Mouse (Mus musculus) midbrain, embryonic 13.5 days (tissue): ENCODE measurements around the gene Tbk1. TPM values are rescaled to one million over a fixed set of nuclear protein-coding genes. Genes with fewer than 3 reads are reported as not detected.
A peak's percentile ranks its signal among the peaks of the same experiment; 100 is the strongest.

Experiments
- ATAC-seq: fragments of 200-750 bp; cut with Nextera tagmentation; 2 replicates; pipeline ENCODE4 v1.8.0; 2017; ENCODE audit warnings: mild to moderate bottlenecking, moderate TSS enrichment, moderate library complexity
- H3K27ac ChIP-seq: fragments of 300-500 bp; sonication (generic); 2 replicates; pipeline ENCODE4 v1.5.1; 2015; ENCODE audit warnings: inconsistent platforms, mild to moderate bottlenecking, moderate library complexity
- H3K27me3 ChIP-seq: fragments of 300-500 bp; sonication (generic); 2 replicates; pipeline ENCODE4 v1.6.1; 2015; ENCODE audit warnings: mild to moderate bottlenecking, inconsistent platforms
- H3K36me3 ChIP-seq: fragments of 300-500 bp; sonication (generic); 2 replicates; pipeline ENCODE4 v1.6.1; 2015; ENCODE audit warnings: mild to moderate bottlenecking, inconsistent platforms
- H3K4me1 ChIP-seq: fragments of 300-500 bp; sonication (generic); replicated peaks from 2 replicates; pipeline ENCODE4 v1.6.1; 2015; ENCODE audit warnings: inconsistent platforms
- H3K4me2 ChIP-seq: fragments of 300-500 bp; sonication (generic); replicated peaks from 2 replicates; pipeline ENCODE4 v1.6.1; 2015; ENCODE audit warnings: moderate library complexity, mild to moderate bottlenecking, inconsistent platforms
- H3K4me3 ChIP-seq: fragments of 300-500 bp; sonication (generic); replicated peaks from 2 replicates; pipeline ENCODE4 v1.5.1; 2015; ENCODE audit warnings: mild to moderate bottlenecking, inconsistent platforms
- H3K9ac ChIP-seq: fragments of 300-500 bp; sonication (generic); replicated peaks from 2 replicates; pipeline ENCODE4 v1.6.1; 2015; ENCODE audit warnings: mild to moderate bottlenecking, inconsistent platforms
- H3K9me3 ChIP-seq: fragments of 300-500 bp; sonication (generic); 2 replicates; pipeline ENCODE4 v1.6.1; 2016; ENCODE audit warnings: mild to moderate bottlenecking, inconsistent platforms
- WGBS: fragments of 180-500 bp; shearing (Covaris S2); methylation state at CpG from one replicate; pipeline ENCODE4 v1.1.7; 2015; 5-methylcytosine and 5-hydroxymethylcytosine counted together
- polyA plus RNA-seq: library from polyadenylated mRNA; unstranded; fragments of >200 nt; fragmentation: Nextera tagmentation; extraction: Ambion mirVana; gene quantifications from 2 replicates; pipeline ENCODE4 v1.2.1, GENCODE M21; 2015

The Tbk1 gene
- polyA plus RNA-seq, 1 experiment from 2014 or later, result 33.4 TPM

DNA sequence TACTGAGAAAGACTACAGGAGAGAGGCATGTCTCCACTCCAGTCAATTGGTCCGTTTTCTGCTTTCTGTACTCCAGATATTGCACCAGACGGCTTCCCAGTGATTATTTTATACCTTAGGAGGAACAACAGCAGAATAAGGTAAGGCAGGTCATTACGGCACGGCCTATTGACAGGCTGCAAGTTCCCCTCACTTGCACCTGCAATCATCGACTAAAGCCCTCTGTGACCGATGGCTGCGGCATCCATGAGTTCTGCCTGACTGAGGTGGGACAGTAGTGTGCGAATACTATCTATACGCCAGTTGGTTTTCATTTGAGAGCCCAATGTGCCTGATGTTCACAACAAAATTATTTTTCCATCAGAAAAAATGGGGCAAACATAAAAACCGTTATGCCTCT, 18.6 kb downstream of the Tbk1 start:
- Histone ChIP-seq H3K27me3 (no peaks in the 10 kb centered on the region), H3K36me3 (peaks cover 55% of the 10 kb centered on the region)

DNA sequence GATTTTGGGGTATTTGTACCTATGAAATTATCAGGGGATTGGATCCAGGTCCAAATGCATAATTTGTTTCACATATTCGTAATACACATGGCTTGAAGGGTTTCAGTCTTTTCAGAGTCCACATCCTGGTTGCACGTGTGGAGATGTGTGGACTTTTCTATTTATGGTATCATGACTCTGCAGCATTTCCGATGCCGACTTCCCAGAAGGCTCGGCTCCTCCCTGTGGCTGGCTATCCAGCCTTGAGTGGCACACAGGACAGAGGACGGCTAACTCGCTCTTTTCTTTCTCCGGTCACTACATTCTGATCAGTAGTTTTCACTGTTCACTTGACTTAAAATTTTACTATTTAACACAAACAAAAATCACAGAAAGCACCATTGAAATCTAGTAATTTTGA, 22.1 kb downstream of the Tbk1 start:
- peaks cover 48% of the 10 kb centered on the region for H3K36me3 ChIP-seq
- H3K9me3 ChIP-seq, result no peaks in the 10 kb centered on the region
- no peak overlapping the region for H3K4me2 ChIP-seq
- no peak for ATAC-seq
- no peak overlapping the region for H3K27ac ChIP-seq
- H3K4me1 ChIP-seq, result peaks cover 13% of the 10 kb centered on the region
- H3K4me3 ChIP-seq, result no peak overlapping the region
- H3K27me3 ChIP-seq, result no peaks in the 10 kb centered on the region
- no peak overlapping the region for H3K9ac ChIP-seq
- 95% methylated on average over 8 of the region's 8 CpGs for WGBS

More for the DNA sequence above, 18.6 kb downstream of the Tbk1 start:
- Histone ChIP-seq H3K4me2 (no peak overlapping the region), H3K4me3 (no peak overlapping the region), H3K9ac (no peak overlapping the region), H3K9me3 (no peaks in the 10 kb centered on the region), H3K4me1 (peaks cover 21% of the 10 kb centered on the region), H3K27ac (no peak overlapping the region)
- no peak for ATAC-seq
- WGBS, result 96% methylated on average over 10 of the region's 10 CpGs

DNA sequence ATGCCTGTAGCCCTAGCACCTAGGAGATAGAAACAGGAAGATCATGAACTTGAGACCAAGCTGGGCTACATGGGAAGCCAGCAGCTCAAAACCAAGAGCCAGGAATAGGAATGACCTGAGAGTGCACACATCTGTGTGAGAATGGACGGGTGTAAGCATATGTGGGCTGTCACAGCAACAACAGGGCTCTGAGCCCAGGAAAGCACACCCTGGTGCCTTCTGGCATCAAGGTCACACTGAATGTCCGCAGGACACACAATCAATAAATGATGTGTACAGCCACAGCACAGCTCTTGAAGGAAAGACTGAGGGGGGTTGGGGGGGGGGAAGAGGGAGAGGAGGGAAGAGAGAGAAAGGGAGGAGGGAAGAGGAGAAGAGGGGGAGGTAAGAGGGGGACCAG, 28.4 kb downstream of the Tbk1 start:
- 58% methylated on average over 2 of the region's 2 CpGs for WGBS
- Histone ChIP-seq H3K27ac (no peak overlapping the region), H3K4me3 (no peak overlapping the region), H3K36me3 (peaks cover 77% of the 10 kb centered on the region), H3K4me2 (no peak overlapping the region), H3K9me3 (no peaks in the 10 kb centered on the region), H3K4me1 (no peaks in the 10 kb centered on the region), H3K9ac (no peak overlapping the region), H3K27me3 (no peaks in the 10 kb centered on the region)
- no peak for ATAC-seq

- no peak overlapping the region for H3K9ac ChIP-seq
- no peak overlapping the region for H3K4me2 ChIP-seq
- peaks cover 84% of the 10 kb centered on the region for H3K36me3 ChIP-seq
- H3K4me1 ChIP-seq, result no peaks in the 10 kb centered on the region
- H3K4me3 ChIP-seq, result no peak overlapping the region
- no peaks in the 10 kb centered on the region for H3K9me3 ChIP-seq
- no peaks in the 10 kb centered on the region for H3K27me3 ChIP-seq
- 80% methylated on average over 6 of the region's 6 CpGs for WGBS
- no peak overlapping the region for H3K27ac ChIP-seq
- no peak for ATAC-seq
These were observed 30.3 kb downstream of the Tbk1 start for GRCm38 (mm10) chr10:121556263-121556662.

DNA sequence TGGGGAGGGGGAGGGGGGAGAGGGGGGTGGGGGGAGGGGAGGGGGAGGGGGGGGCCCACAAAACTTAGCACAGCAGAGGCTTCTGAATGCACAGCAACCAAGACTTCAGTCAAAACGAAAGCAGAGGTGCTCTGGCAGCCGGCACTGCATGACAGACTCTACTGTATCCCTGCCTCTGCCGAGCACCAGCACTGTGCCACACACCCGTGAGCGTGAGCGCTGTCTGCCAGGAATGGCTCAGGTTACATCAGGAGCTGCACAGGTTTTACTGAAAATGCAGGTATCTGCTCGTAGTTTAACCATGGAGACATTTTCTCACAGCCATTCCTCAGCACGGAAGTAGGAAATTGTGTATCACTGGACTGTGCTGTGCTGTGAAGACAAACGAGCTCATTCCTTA, 36.3 kb downstream of the Tbk1 start:
- H3K27me3 ChIP-seq, result no peaks in the 10 kb centered on the region
- no peak for ATAC-seq
- H3K4me1 ChIP-seq, result no peaks in the 10 kb centered on the region
- H3K36me3 ChIP-seq, result peaks cover 85% of the 10 kb centered on the region
- WGBS, result 89% methylated on average over 9 of the region's 9 CpGs
- H3K9me3 ChIP-seq, result no peaks in the 10 kb centered on the region
- no peak overlapping the region for H3K27ac ChIP-seq
- H3K9ac ChIP-seq, result no peak overlapping the region
- H3K4me2 ChIP-seq, result no peak overlapping the region
- H3K4me3 ChIP-seq, result no peak overlapping the region

DNA sequence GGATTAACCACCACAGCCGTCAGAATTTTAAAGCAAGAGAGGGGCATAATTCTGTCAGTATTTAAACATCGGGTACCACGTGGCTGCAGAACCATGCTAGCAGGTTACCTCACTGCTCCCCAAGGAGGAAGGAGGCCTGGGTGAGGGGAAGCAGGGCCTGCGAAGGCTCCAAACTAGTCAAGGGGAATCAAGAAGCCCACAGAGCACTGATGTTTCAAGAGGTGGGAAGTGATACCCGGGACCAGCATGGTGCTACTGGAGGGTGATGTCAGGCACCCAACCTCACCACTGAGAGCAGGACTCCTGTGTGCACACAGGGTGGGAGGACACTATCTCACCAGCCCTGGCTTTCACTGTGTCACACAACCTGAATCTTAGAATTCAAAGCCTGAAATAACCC, 36.9 kb downstream of the Tbk1 start:
- 89% methylated on average over 5 of the region's 5 CpGs for WGBS
- Histone ChIP-seq H3K9ac (no peak overlapping the region), H3K36me3 (peaks cover 83% of the 10 kb centered on the region), H3K9me3 (no peaks in the 10 kb centered on the region), H3K27me3 (no peaks in the 10 kb centered on the region), H3K27ac (no peak overlapping the region), H3K4me1 (no peaks in the 10 kb centered on the region), H3K4me2 (no peak overlapping the region), H3K4me3 (no peak overlapping the region)
- ATAC-seq, result no peak

GRCm38 (mm10) chr10:121547162-121547561, 39.4 kb downstream of the Tbk1 start:
- H3K27ac ChIP-seq, result no peak overlapping the region
- no peak overlapping the region for H3K4me3 ChIP-seq
- H3K4me1 ChIP-seq, result no peaks in the 10 kb centered on the region
- H3K4me2 ChIP-seq, result no peak overlapping the region
- WGBS, result 78% methylated on average over 6 of the region's 6 CpGs
- H3K27me3 ChIP-seq, result no peaks in the 10 kb centered on the region
- no peak for ATAC-seq
- H3K9me3 ChIP-seq, result no peaks in the 10 kb centered on the region
- H3K9ac ChIP-seq, result no peak overlapping the region
- peaks cover 61% of the 10 kb centered on the region for H3K36me3 ChIP-seq

GRCm38 (mm10) chr10:121543577-121543976, 43.0 kb downstream of the Tbk1 start:
- Histone ChIP-seq H3K4me3 (no peak overlapping the region), H3K27me3 (no peaks in the 10 kb centered on the region), H3K36me3 (peaks cover 27% of the 10 kb centered on the region), H3K9me3 (no peaks in the 10 kb centered on the region), H3K4me1 (no peaks in the 10 kb centered on the region), H3K4me2 (no peak overlapping the region), H3K9ac (no peak overlapping the region), H3K27ac (no peak overlapping the region)
- no peak for ATAC-seq
- WGBS, result 97% methylated on average over 6 of the region's 6 CpGs

- no peaks in the 10 kb centered on the region for H3K27me3 ChIP-seq
- no peaks in the 10 kb centered on the region for H3K9me3 ChIP-seq
- no peak overlapping the region for H3K9ac ChIP-seq
- no peak overlapping the region for H3K4me3 ChIP-seq
- H3K4me2 ChIP-seq, result no peak overlapping the region
- no peaks in the 10 kb centered on the region for H3K4me1 ChIP-seq
- H3K27ac ChIP-seq, result no peak overlapping the region
- peaks cover 21% of the 10 kb centered on the region for H3K36me3 ChIP-seq
- ATAC-seq, result no peak
- WGBS, result 91% methylated on average over 3 of the region's 3 CpGs
These were observed 44.4 kb downstream of the Tbk1 start for GRCm38 (mm10) chr10:121542156-121542555.

- no peak overlapping the region for H3K4me3 ChIP-seq
- H3K4me2 ChIP-seq, result no peak overlapping the region
- no peak overlapping the region for H3K27ac ChIP-seq
- no peak for ATAC-seq
- 79% methylated on average over 4 of the region's 4 CpGs for WGBS
- no peaks in the 10 kb centered on the region for H3K36me3 ChIP-seq
- no peaks in the 10 kb centered on the region for H3K9me3 ChIP-seq
- H3K9ac ChIP-seq, result no peak overlapping the region
- no peaks in the 10 kb centered on the region for H3K27me3 ChIP-seq
- H3K4me1 ChIP-seq, result peaks cover 10% of the 10 kb centered on the region; the same call in 1 of the 2 replicates
These were observed 51.6 kb downstream of the Tbk1 start for GRCm38 (mm10) chr10:121534995-121535394.

- Histone ChIP-seq H3K9me3 (no peaks in the 10 kb centered on the region), H3K4me3 (peak overlapping the region; percentile 35), H3K27ac (no peak overlapping the region), H3K4me1 (peaks cover 10% of the 10 kb centered on the region; the same call in 1 of the 2 replicates), H3K9ac (peak overlapping the region; percentile 49; the same call in 1 of the 2 replicates), H3K4me2 (peak overlapping the region; percentile 62), H3K36me3 (no peaks in the 10 kb centered on the region), H3K27me3 (no peaks in the 10 kb centered on the region)
- peak; percentile 88 for ATAC-seq
- 11% methylated on average over 32 of the region's 32 CpGs for WGBS
These were observed 53.3 kb downstream of the Tbk1 start for GRCm38 (mm10) chr10:121533137-121533872.

DNA sequence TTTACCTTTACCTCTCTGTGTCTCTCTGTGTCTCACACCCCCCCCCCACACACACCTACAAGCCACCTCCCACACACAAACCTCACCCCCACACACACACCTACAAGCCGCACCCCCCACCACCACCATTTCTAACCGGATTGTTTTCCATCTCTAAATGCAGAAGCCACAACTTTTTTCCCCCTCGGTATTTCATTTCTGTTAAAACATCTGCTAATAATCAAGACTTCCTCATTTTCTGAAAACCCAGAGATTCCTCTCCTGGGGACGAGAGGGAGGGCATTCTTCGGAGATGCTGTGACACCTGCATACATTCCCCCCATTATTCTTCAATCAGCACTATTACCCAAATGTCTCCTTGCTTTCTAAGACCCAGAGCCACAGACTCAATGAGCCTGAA, 55.0 kb downstream of the Tbk1 start:
- H3K36me3 ChIP-seq, result no peaks in the 10 kb centered on the region
- H3K4me1 ChIP-seq, result peaks cover 10% of the 10 kb centered on the region; the same call in 1 of the 2 replicates
- no peak overlapping the region for H3K27ac ChIP-seq
- H3K27me3 ChIP-seq, result no peaks in the 10 kb centered on the region
- H3K9me3 ChIP-seq, result no peaks in the 10 kb centered on the region
- 88% methylated on average over 5 of the region's 5 CpGs for WGBS
- no peak overlapping the region for H3K9ac ChIP-seq
- H3K4me2 ChIP-seq, result no peak overlapping the region
- ATAC-seq, result no peak
- H3K4me3 ChIP-seq, result no peak overlapping the region
